Mouse (Mus musculus) c-Kit-negative CD71-positive TER-119-positive erythroid progenitor cells, embryonic 14.5 days (primary cell): ENCODE results near the gene Rps27rt.
"Not testable (repeated sequence)": the region's sequence is repeated elsewhere in the genome, so short reads cannot be mapped to it uniquely, and the experiment has no call there.

Source experiments
- DNase-seq: peaks from one replicate; pipeline ENCODE4 v3.0.0-alpha.2; 2013; ENCODE audit warnings: low read depth, low spot score

The Rps27rt gene

GRCm38 (mm10) chr9:114982689-114983360 lies at the start of gene Rps27rt:
TSS of gene Rps27rt (minus strand) at chr9:114982739.
- no peak for DNase-seq

DNA sequence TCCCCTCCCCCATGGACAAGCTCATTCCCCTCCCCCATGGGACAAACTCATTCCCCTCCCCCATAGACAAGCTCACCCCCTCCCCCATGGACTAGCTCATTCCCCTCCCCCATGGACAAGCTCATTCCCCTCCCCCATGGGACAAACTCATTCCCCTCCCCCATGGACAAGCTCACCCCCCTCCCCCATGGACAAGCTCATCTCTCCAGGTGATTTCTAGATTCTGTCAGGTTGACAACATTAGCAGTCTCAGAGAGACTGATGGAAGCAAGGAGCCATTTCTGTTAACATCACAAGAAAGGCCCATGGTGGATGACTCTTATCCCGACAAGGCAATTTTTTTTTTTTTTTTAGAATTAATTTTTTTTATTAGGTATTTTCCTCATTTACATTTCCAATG lies 48.5 kb upstream of the Rps27rt start:
- DNase-seq = not testable (repeated sequence)

GRCm38 (mm10) chr9:115030581-115030980 lies 48.0 kb upstream of the Rps27rt start:
- DNase-seq = no peak

DNA sequence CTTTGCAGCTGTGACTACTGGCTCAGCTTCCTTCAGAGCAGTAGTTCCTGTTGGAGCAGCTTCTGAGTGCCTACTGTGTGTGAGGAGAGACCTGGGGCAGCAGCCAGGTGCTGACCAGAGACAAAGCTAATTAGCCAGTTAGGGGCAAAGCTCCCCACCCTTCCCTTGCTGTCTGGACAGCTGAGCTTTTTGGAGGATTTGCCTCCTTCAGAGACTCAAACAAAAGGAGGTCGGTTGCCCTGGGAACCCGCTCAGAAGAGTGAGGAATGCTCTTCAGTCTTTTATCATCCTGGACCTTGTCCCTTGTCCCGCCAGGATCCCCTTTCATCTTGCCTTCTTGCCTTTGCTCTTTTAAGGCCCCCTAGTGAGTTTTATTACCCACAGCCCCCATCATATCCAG lies 46.8 kb upstream of the Rps27rt start:
- no peak for DNase-seq

DNA sequence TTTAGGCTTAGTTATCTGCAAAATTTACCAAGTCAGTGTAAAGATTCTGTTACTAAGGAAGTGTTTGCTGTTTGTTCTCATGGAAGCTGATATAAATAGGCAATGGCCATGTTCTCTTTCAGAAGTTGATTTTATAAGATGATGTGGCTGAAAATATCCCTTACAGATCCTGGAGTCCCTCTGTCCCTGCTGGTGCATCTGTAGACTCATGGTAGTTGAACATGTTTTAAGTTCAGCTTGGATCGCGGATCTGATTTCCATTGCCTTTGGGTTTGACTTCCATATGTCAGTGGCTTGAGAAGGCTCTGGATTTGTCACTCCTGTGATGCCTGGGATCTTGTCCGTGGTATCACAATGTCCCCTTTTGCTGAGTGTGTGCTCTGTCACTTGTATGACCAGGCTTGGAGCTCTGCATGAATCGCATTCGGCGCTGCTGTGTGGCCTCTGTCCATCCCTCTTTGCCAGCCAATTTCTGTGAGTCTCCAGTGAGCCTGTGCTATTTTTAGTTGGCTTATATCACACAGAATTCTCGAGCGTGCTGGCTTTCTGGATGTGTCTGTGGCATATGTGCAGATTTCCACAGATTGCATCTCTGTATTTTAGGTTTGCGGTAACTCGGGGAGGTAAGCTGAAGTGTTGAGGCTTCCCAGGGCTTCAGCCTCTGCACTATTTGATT lies 41.3 kb upstream of the Rps27rt start:
- no peak for DNase-seq

DNA sequence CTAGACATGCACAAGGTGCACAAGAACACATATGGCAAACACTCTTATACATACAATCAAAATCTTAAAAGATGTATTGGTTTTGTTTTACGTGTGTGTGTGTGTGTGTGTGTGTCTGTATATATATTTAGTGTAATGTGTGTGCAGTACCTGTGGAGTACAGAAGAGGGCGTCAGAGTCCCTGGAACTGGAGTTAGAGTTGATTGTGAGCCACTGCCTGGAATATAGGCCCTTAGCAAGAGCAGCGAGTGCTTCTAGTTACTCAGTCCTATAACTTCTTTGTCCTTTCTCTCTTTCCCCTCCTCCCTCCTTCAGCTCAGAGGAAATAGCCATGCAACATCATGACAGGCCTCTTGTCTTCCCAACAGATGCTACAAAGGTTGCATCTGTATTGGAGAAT lies 40.6 kb upstream of the Rps27rt start:
- no peak for DNase-seq

DNA sequence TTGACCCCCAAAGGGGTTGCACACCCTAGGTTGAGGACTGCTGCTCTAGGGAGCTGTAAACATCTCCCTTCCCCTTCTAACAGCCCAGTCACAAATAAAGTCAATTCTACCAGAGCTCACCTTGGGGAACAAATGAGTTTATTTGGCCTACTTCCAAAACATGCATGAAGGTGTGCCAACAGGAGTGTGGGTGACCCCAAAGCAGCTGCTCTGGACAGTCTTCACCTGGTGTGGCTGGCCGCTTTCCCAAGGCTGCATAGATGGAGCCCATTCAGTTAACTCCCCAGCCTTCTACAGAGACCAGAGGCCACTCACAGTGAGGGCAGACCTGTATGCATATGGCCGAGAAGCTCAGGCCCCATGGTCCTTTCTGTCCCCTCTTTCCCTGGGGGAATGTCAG lies 38.9 kb upstream of the Rps27rt start:
- no peak for DNase-seq

- DNase-seq = no peak
Observed at GRCm38 (mm10) chr9:115020141-115020540, 37.6 kb upstream of the Rps27rt start.

GRCm38 (mm10) chr9:115012367-115012766 lies 29.8 kb upstream of the Rps27rt start:
- no peak for DNase-seq

DNA sequence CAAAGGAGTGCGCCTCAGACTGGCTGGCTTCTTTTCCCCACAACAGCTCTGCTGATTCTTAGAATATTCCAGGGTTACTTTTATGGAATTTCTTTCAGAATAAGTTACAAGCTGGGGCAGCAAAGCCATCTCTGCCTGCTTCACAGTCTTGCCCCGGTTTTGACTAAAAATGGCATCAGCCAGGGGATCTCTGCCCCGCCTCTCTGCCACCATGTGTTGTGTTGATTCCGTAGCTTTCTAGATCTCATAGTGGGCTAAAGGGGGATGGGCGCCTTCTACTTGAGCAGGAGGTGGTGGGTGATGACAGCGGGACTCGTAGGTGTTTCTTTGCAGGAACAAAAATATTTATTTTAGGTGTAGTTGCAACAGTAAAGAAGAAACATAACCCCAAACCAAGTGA lies 25.7 kb upstream of the Rps27rt start:
- no peak for DNase-seq

GRCm38 (mm10) chr9:115007776-115008175 lies 25.2 kb upstream of the Rps27rt start:
- DNase-seq = no peak

GRCm38 (mm10) chr9:115005446-115005845 lies 22.9 kb upstream of the Rps27rt start:
- no peak for DNase-seq

- DNase-seq = no peak
Observed at GRCm38 (mm10) chr9:114999771-115000146, 17.2 kb upstream of the Rps27rt start.

DNA sequence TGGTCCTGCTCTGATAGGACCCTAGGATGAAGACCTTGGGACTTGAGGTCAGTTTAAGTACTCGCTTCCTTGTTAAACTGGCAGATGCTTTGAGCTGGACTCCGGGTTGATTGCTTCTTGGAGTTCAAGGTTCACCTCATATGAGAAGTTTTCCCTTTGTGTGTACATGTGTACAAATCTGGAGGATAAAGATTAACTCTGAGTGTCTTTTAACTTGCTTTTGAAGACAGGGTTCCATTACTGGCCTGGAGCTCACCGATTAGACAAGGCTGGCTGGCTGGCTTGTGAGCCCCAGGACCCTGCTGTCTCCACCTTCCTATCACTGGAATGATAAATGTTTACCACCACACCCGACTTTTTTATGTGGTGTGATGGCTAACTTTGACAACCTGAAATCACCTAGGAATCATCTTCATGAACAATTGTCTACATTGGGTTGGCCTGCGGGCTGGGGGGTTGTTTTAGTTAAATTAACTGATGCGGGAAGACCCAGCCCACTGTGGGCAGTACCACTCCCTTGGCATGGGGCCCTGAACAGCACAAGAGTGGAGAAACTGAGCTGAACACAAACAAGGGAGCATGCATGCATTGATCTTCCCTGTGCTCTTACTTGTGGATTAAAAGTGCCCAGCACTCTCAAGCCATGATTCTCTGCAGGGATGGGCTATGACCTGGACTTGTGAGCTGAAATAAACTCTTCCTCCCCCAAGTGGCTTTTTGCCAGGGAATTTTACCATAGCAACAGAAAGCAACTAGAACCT lies 16.7 kb upstream of the Rps27rt start:
- no peak for DNase-seq

DNA sequence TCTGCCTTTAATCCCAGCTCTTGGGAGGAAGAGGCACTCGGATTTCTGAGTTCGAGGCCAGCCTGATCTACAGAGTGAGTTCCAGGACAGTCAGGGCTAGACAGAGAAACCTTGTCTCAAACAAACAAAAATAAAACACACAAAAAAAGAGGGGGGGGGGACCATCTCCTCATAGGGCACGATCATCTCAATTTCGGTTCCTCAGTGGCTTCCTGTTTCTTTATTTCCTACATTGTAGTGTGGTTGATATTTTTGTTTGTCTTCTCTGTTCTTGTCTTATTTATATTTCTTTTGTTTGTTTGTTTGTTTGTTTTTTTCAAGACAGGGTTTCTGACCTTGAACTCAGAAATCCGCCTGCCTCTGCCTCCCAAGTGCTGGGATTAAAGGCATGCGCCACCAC lies 13.9 kb upstream of the Rps27rt start:
- no peak for DNase-seq

GRCm38 (mm10) chr9:114995716-114996115 lies 13.2 kb upstream of the Rps27rt start:
- DNase-seq = no peak

DNA sequence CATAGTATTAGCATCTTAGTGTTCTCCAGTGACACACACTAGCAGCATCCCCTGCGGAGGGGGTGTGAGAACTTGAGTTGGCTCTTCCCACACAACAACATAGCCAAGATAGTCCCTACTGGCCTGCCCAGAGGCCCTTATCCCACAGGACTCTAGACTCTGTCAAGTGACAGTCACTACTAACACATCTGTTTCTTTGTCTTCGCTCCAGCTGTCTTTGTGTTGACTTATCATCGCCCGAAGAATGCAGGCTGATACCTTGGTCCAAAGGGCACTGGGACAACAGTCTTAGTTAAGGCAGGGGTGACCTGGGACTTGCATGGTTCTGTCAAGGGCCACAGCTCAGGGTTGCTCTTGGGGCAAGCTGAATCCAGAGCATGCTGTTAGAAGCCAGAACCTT lies 12.7 kb upstream of the Rps27rt start:
- DNase-seq = no peak

DNA sequence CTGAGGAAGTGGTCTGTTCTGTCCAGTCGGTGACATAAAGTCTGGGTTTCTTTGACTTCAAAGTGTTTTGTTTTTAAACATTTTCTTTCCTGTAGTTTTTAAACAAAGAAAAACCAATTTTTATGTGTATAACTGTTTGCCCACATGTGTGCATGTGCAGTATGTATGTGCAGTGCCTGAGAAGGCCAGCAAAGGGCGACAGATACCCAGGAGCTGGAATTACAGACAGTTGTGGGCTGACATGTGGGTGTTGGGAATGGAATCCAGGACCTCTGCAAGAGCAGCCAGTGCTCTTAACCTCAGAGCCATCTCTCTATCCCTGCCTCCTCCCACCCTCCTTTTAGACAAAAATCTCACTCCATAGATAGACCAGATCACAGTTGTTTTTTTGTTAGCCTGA lies 10.0 kb upstream of the Rps27rt start:
- no peak for DNase-seq

DNA sequence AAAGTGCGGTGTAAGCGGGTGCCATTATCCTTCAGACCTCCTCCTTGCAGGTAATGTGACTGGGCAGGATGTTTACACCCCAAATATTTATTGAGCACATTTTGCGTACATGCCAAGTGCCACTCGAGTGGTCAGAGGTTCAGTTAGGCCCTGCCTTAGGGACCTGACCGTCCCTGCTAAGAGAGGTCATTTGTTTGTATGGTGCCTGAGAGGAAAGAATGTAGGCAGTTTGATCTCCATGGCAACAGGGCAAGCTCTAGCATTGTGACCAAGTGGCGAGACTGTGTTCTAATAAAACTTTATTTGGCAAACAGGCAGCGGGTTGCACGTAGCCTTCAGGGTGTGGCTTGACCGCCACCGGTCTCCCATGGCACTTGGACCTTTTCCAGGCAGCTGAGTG lies 7.9 kb upstream of the Rps27rt start:
- no peak for DNase-seq

GRCm38 (mm10) chr9:114988610-114989327 lies 6.2 kb upstream of the Rps27rt start:
- DNase-seq = no peak

DNA sequence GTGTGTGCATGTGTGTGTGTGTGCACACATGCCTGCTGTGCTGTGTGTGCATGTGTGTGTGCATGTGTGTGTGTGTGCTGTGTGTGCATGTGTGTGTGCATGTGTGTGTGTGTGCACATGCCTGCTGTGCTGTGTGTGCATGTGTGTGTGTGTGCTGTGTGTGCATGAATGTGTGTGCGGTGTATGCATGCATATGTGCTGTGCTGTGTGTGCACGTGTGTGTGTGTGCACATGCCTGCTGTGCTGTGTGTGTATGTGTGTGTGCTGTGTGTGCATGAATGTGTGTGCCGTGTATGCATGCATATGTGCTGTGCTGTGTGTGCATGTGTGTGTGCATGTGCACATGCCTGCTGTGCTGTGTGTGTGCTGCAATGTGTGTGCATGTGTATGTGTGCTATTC lies 5.5 kb upstream of the Rps27rt start:
- DNase-seq = no peak

DNA sequence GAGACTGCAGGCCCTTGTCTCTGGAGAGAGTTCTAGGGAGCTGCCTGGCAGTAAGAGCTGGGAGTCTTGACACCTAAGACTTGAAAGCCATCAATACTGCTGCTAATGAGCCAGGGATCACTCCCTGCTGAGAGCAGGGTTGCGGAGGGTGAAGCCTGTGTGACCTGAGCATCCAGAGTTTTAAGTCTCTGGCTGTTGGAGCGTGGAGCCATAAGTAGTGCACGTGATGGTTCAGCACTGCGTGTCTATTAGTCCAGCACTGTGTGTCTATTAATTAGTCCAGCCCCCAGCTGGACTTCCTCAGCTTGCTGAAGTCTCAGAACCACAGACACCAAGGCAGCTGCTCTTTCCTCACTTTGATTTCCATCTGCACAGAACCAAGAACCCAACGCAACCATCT lies 3.8 kb upstream of the Rps27rt start:
- DNase-seq = no peak
